Mouse (Mus musculus): ENCODE results near the gene Ppp3ca. TPM values are rescaled to one million over a fixed set of nuclear protein-coding genes. Genes with fewer than 3 reads are reported as not detected.
A peak's percentile ranks its signal among the peaks of the same experiment; 100 is the strongest.

Ppp3ca gene
- total RNA-seq, 2 experiments from 2014 or later: 316 to 328 TPM

- intact Hi-C loops (cut with DNase I): loop anchor here (10.0 kb wide), 1 partner anchor 219 kb away; the partner anchor contains the start of gene Ppp3ca
- DNase-seq: no peak
These were observed 223.9 kb downstream of the Ppp3ca start for GRCm38 (mm10) chr3:136893596-136894402.

DNA sequence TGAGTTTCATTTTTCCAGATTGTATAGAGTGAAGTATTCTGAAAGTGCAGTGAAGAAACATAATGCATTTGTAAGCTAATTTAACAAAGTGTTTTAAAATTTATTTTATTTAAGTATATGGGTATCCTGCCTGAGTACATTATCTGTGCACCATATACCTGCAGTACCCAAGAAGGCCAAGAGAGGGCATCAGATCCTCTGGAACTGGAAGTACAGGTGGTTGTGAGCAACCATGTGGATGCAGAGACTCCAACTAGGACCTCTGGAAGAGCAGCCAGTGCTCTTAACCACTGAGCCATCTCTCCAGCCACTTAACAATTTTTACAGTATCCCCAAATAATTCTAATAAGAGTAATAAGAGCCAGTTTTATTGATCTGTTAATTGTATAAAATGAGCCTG, 225.6 kb downstream of the Ppp3ca start:
- peak; percentile 14 for DNase-seq
- intact Hi-C loops (cut with DNase I): loop anchor here (10.0 kb wide), 1 partner anchor 221 kb away; the partner anchor contains the start of gene Ppp3ca

GRCm38 (mm10) chr3:136896276-136896675, 226.4 kb downstream of the Ppp3ca start:
- no peak for DNase-seq
- intact Hi-C loops (cut with DNase I): loop anchor here (10.0 kb wide), 1 partner anchor 221 kb away; the partner anchor contains the start of gene Ppp3ca

- DNase-seq: no peak
- intact Hi-C loops (cut with DNase I): loop anchor here (10.0 kb wide), 1 partner anchor 225 kb away; the partner anchor contains the start of gene Ppp3ca
These were observed 229.8 kb downstream of the Ppp3ca start for GRCm38 (mm10) chr3:136899744-136900143.

DNA sequence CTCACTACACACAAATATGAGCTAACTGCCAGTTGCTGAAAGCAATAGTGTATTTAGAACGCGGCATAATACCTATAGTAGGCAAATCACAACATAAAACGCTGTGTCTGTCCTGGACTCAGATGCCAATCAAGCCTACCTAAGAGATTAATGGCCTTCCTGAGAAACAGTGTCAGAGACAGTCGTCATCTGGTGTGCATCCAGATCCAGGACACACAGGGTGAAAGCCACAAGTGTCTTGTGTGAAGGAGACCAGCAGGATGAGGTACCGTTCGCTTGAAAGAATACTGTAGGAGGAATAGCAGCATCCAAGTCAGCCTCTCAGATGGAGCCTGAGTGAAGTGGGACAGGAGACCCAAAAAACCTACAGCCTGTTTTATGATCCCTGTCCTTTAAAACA, 231.1 kb downstream of the Ppp3ca start:
- intact Hi-C loops (cut with DNase I): no loop called here
- no peak for DNase-seq

DNA sequence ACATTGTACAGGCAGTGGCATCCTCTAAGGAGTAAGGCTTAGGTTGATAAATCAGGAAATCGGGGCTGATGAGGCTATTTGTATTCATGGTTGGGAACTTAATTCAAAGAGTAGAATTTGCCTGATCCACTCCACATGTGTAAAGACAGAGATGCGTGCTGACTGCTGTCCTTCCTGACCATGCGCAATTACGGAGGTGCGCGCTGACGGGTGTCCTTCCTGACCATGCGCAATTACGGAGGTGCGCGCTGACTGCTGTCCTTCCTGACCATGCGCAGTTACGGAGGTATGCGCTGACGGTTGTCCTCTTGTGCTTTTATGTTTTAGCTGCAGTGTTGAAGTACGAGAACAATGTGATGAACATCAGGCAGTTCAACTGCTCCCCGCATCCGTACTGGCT, 232.9 kb downstream of the Ppp3ca start:
- intact Hi-C loops (cut with DNase I): no loop called here

GRCm38 (mm10) chr3:136905577-136905976, 235.7 kb downstream of the Ppp3ca start:
- peak; percentile 24 for DNase-seq
- intact Hi-C loops (cut with DNase I): no loop called here

More for the DNA sequence above, 232.9 kb downstream of the Ppp3ca start:
- DNase-seq: no peak

GRCm38 (mm10) chr3:136909534-136909933, 239.6 kb downstream of the Ppp3ca start:
- DNase-seq: no peak
- intact Hi-C loops (cut with DNase I): no loop called here

DNA sequence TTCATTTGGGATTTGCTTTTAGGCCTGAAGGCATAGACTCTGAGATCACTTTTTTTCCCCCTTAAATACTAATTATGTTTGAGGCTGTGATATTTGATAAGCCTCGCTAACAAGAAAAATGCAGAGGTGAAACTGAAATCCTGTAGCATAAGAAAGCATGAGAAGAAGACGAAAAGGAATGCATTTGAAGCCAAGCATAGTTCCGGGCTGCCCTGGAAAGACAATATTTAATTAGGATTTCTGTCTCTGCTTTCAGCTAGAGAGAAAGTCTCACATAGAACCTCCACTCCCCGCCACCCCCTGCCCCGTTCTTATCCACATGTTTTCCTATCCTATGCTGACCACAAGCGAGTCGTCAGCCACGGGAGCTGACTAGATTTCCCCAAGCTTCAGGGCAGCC, 241.4 kb downstream of the Ppp3ca start:
- DNase-seq: no peak
- intact Hi-C loops (cut with DNase I): no loop called here

GRCm38 (mm10) chr3:136917080-136917479, 247.2 kb downstream of the Ppp3ca start:
- no peak for DNase-seq
- intact Hi-C loops (cut with DNase I): no loop called here

GRCm38 (mm10) chr3:136933071-136933470, 263.1 kb downstream of the Ppp3ca start:
- intact Hi-C loops (cut with DNase I): no loop called here

GRCm38 (mm10) chr3:136940733-136941601, 271.0 kb downstream of the Ppp3ca start:
- no peak for DNase-seq

More at GRCm38 (mm10) chr3:136933071-136933470, 263.1 kb downstream of the Ppp3ca start:
- DNase-seq: no peak

GRCm38 (mm10) chr3:136941602-136941926, 271.6 kb downstream of the Ppp3ca start:
- no peak for DNase-seq
- intact Hi-C loops (cut with DNase I): no loop called here

More at GRCm38 (mm10) chr3:136940733-136941601, 271.0 kb downstream of the Ppp3ca start:
- intact Hi-C loops (cut with DNase I): no loop called here

DNA sequence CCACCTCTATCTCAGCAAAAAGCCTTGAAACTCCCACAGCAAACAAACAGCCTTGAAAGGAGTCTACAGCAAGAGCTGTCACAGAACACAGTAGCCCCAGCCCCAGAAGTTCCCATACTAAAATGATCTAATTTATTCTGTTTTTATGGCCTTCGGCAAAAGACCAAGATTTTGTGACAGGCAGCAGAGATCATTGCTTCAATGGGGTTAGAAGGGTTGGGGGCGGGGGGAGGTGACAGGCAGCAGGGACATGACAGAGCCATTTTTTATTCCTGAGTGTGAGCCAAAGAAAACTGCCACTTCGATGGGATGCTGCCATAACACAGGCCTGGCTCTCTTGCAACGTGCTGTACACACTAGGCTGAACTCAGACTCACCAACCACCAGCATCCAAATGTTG, 275.6 kb downstream of the Ppp3ca start:
- peak; percentile 19 for DNase-seq
- intact Hi-C loops (cut with DNase I): no loop called here

GRCm38 (mm10) chr3:136946662-136947061, 276.7 kb downstream of the Ppp3ca start:
- no peak for DNase-seq
- intact Hi-C loops (cut with DNase I): no loop called here

GRCm38 (mm10) chr3:136948142-136948541, 278.2 kb downstream of the Ppp3ca start:
- intact Hi-C loops (cut with DNase I): no loop called here
- DNase-seq: no peak

DNA sequence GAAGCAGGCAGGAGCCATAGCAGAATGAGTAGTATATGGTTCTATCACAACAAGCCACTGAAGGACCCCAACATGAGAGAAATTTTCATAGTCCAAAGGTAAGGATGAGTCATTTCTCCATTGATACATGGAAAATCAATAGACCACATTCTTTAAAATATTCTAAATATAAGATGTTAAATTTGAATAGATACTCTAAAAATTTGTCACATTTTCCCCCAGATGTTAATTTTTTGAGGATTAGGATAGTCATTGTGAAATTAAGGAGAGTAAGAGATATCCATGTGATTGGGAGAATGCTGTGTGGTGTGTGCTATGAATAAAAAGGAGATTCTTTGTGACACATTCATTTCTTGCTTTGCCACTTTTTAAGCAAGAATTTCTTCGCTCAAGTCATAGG, 281.9 kb downstream of the Ppp3ca start:
- intact Hi-C loops (cut with DNase I): no loop called here
- DNase-seq: no peak

- intact Hi-C loops (cut with DNase I): no loop called here
- no peak for DNase-seq
These were observed 282.9 kb downstream of the Ppp3ca start for GRCm38 (mm10) chr3:136952822-136953221.

- DNase-seq: no peak
- intact Hi-C loops (cut with DNase I): no loop called here
These were observed 285.1 kb downstream of the Ppp3ca start for GRCm38 (mm10) chr3:136955043-136955442.

GRCm38 (mm10) chr3:136960314-136960713, 290.4 kb downstream of the Ppp3ca start:
- DNase-seq: no peak
- intact Hi-C loops (cut with DNase I): no loop called here

- no peak for DNase-seq
- intact Hi-C loops (cut with DNase I): no loop called here
These were observed 296.9 kb downstream of the Ppp3ca start for GRCm38 (mm10) chr3:136966786-136967185.
